29 mouse cellular contexts compared by ENCODE assay signal in genomic region chr1:21856399-21856798, GRCm38 (mm10).
DNase-seq lines count a peak whose midpoint lies in the region; ATAC-seq and TF ChIP-seq lines count a peak whose summit lies in the region.
"Had no signal": no experiment of that assay in that cellular context is flagged by ENCODE, and none has a peak within 500 bp of the region (broad histone marks: within the 10 kb centered on the region; RNA-seq: fewer than 3 reads in every experiment).

No protein-coding gene starts in this region.

- H3K9ac ChIP-seq in heart, embryonic 13.5 days: no peak overlapping the region
- H3K9ac ChIP-seq in heart, adult 2 months (ENCODE audit: low read depth, low read length): no peak overlapping the region
- no peak overlapping the region for H3K9ac ChIP-seq in CH12.LX (ENCODE audit: insufficient read depth, low read depth)
- H3K9ac ChIP-seq: embryonic facial prominence, embryonic 13.5 days; forebrain, embryonic 12.5 days; forebrain, embryonic 15.5 days; hindbrain, embryonic 14.5 days had no signal

- peaks cover 9% of the 10 kb centered on the region for H3K4me1 ChIP-seq in heart, embryonic 13.5 days
- no peaks in the 10 kb centered on the region; the same call in 1 of the 2 replicates for H3K4me1 ChIP-seq in heart, adult 2 months (ENCODE audit: control insufficient read depth, insufficient read depth, low read length)
- peaks cover 0 to 11% of the 10 kb centered on the region in 2 experiments; a peak in 2 of 4 replicates for H3K4me1 ChIP-seq in CH12.LX (ENCODE audit: control insufficient read depth in 1 of 2, insufficient read depth in 2 of 2)
- H3K4me1 ChIP-seq: embryonic facial prominence, embryonic 10.5 days; embryonic facial prominence, embryonic 13.5 days; forebrain, embryonic 12.5 days; forebrain, embryonic 15.5 days had no signal

- dilution Hi-C loops in CH12.LX (cut with MboI; ENCODE audit: extremely low pct_ligation_motif_present, extremely low pct_unique_long_range_greater_than_20kb, low sequenced_read_pairs): no loop called here

- no peaks in the 10 kb centered on the region for H3K36me3 ChIP-seq in heart, embryonic 13.5 days
- no peaks in the 10 kb centered on the region for H3K36me3 ChIP-seq in heart, adult 2 months (ENCODE audit: control insufficient read depth, insufficient read depth, low read length)
- peaks cover 0 to 7% of the 10 kb centered on the region in 2 experiments for H3K36me3 ChIP-seq in CH12.LX (replicated peaks in 1 of 2; ENCODE audit: control insufficient read depth in 1 of 2, insufficient read depth in 1 of 2, low read length in 1 of 2)
- H3K36me3 ChIP-seq: embryonic facial prominence, embryonic 10.5 days; embryonic facial prominence, embryonic 13.5 days; forebrain, embryonic 12.5 days; forebrain, embryonic 15.5 days; G1E had no signal

- TF ChIP-seq POLR2A in heart, adult 2 months (IDR thresholded peaks at IDR 0.05; ENCODE audit: insufficient read depth, low read depth, low read length): no peak
- TF ChIP-seq POLR2A in CH12.LX (IDR thresholded peaks at IDR 0.05; ENCODE audit: low read depth, low read length): no peak

- TF ChIP-seq CTCF in heart, adult 2 months (IDR thresholded peaks at IDR 0.05): no peak
- peak in 1 of 2 experiments; percentile 24; a peak in 1 of 4 replicates for TF ChIP-seq CTCF in CH12.LX (conservative IDR thresholded peaks at IDR 0.05 in 1 of 2, IDR thresholded peaks at IDR 0.05 in 1 of 2; ENCODE audit: low read depth in 2 of 2, low read length in 2 of 2)

- H3K4me2 ChIP-seq in heart, embryonic 13.5 days: no peak overlapping the region
- no peak overlapping the region; the same call in 1 of the 2 replicates for H3K4me2 ChIP-seq in CH12.LX (ENCODE audit: insufficient read depth, low read depth, poor library complexity, severe bottlenecking)
- H3K4me2 ChIP-seq: embryonic facial prominence, embryonic 13.5 days; forebrain, embryonic 12.5 days; forebrain, embryonic 15.5 days; hindbrain, embryonic 14.5 days had no signal

- WGBS in heart, embryonic 13.5 days: 52% methylated on average over 3 of the region's 3 CpGs
- WGBS in heart, adult 2 months: 57% methylated on average over 3 of the region's 3 CpGs

- no peak for ATAC-seq in heart, embryonic 13.5 days (ENCODE audit: extremely low read depth, insufficient number of reproducible peaks, low FRiP score, low TSS enrichment)
- peak; percentile 69 for ATAC-seq in megakaryocyte, adult 5-6 weeks (ENCODE audit: poor library complexity, severe bottlenecking)
- ATAC-seq: forebrain, embryonic 15.5 days; hindbrain, postnatal 0 days; inflammation-experienced regulatory T-cells, adult 6 months; intestine, embryonic 16.5 days; Patski had no signal

- no peak for DNase-seq in heart, adult 2 months
- DNase-seq in A20 (ENCODE audit: low read depth, low spot score): peak; percentile 23
- peak; percentile 40 for DNase-seq in CH12.LX (ENCODE audit: extremely low read depth)
- DNase-seq in layer of hippocampus, postnatal 10 days (ENCODE audit: low spot score in 2 of 2): no peak
- DNase-seq in lung, postnatal 4 days: no peak
- no peak for DNase-seq in frontal cortex, postnatal 36 days (ENCODE audit: low spot score in 2 of 2)
- DNase-seq: adrenal gland, postnatal 10 days; adrenal gland, postnatal 36 days; cerebellum, adult 18-20 months; cerebellum, adult 9-10 months; cerebellum, postnatal 36 days; gastrocnemius, postnatal 10 days; gastrocnemius, postnatal 36 days; heart, adult 11 months; heart, postnatal 14 days; kidney, adult 18-20 months had no signal

- no peak for TF ChIP-seq EP300 in heart, adult 2 months (IDR thresholded peaks at IDR 0.05; ENCODE audit: insufficient read depth, low read depth, low read length)
- TF ChIP-seq EP300 in CH12.LX (IDR thresholded peaks at IDR 0.05; ENCODE audit: low read length): peak; percentile 42; the same call in 1 of the 2 replicates

- in situ Hi-C loops in CH12.LX (cut with MboI; ENCODE audit: low pct_ligation_motif_present, low pct_unique_long_range_greater_than_20kb, low sequenced_read_pairs): no loop called here

- H3K9me3 ChIP-seq in heart, embryonic 13.5 days: no peaks in the 10 kb centered on the region
- no peaks in the 10 kb centered on the region for H3K9me3 ChIP-seq in CH12.LX (replicated peaks; ENCODE audit: low read length)
- H3K9me3 ChIP-seq: embryonic facial prominence, embryonic 10.5 days; embryonic facial prominence, embryonic 13.5 days; forebrain, embryonic 12.5 days; forebrain, embryonic 15.5 days; G1E had no signal

- no peaks in the 10 kb centered on the region for H3K27me3 ChIP-seq in heart, embryonic 13.5 days (replicated peaks)
- no peaks in the 10 kb centered on the region for H3K27me3 ChIP-seq in heart, adult 2 months (ENCODE audit: control insufficient read depth, insufficient read depth, low read length)
- H3K27me3 ChIP-seq in CH12.LX (replicated peaks): no peaks in the 10 kb centered on the region
- H3K27me3 ChIP-seq: embryonic facial prominence, embryonic 13.5 days; forebrain, embryonic 12.5 days; forebrain, embryonic 15.5 days had no signal

- H3K79me2 ChIP-seq in heart, adult 2 months (replicated peaks; ENCODE audit: control insufficient read depth, insufficient read depth, low read length): no peaks in the 10 kb centered on the region
- no peaks in the 10 kb centered on the region for H3K79me2 ChIP-seq in CH12.LX (replicated peaks; ENCODE audit: control insufficient read depth, extremely low read depth, insufficient read depth, poor library complexity, severe bottlenecking)

- no peak overlapping the region for H3K4me3 ChIP-seq in heart, embryonic 13.5 days
- H3K4me3 ChIP-seq in heart, adult 2 months: no peak overlapping the region
- H3K4me3 ChIP-seq in CH12.LX (replicated peaks in 1 of 3; ENCODE audit: low read depth in 2 of 3, low read length in 2 of 3, poor library complexity in 1 of 3): no peak overlapping the region
- H3K4me3 ChIP-seq: embryonic facial prominence, embryonic 10.5 days; embryonic facial prominence, embryonic 13.5 days; erythroblast, embryonic 14.5 days; forebrain, embryonic 12.5 days; forebrain, embryonic 15.5 days had no signal

- intact Hi-C loops in heart, adult 2 months (cut with DNase I): no loop called here

- H3K27ac ChIP-seq in heart, embryonic 13.5 days (replicated peaks): 0 out of 2 replicates have a peak overlapping the region, but pooled peaks have one; percentile 21
- no peak overlapping the region for H3K27ac ChIP-seq in heart, adult 2 months
- no peak overlapping the region for H3K27ac ChIP-seq in CH12.LX (ENCODE audit: insufficient read depth, low read depth)
- H3K27ac ChIP-seq: embryonic facial prominence, embryonic 10.5 days; embryonic facial prominence, embryonic 13.5 days; forebrain, embryonic 12.5 days; forebrain, embryonic 15.5 days; hindbrain, embryonic 14.5 days; hindbrain, postnatal 0 days had no signal

- no peak; the same call in none of the 2 replicates for TF ChIP-seq RAD21 in CH12.LX (IDR thresholded peaks at IDR 0.05; ENCODE audit: low read depth, low read length)

TF ChIP-seq in CH12.LX, 34 proteins besides CTCF, POLR2A, EP300 and RAD21:
- TF ChIP-seq ZKSCAN1 (IDR thresholded peaks at IDR 0.05; ENCODE audit: borderline replicate concordance, low read depth, low read length): no peak
- TF ChIP-seq MAX (IDR thresholded peaks at IDR 0.05; ENCODE audit: low read length): 0 out of 2 replicates have a peak, but pooled peaks have one; percentile 12
- no peak for TF ChIP-seq GABPA (IDR thresholded peaks at IDR 0.05; ENCODE audit: insufficient replicate concordance, low read depth, low read length)
- TF ChIP-seq SMC3 (IDR thresholded peaks at IDR 0.05; ENCODE audit: low read depth, low read length): peak; percentile 30
- TF ChIP-seq MYC (IDR thresholded peaks at IDR 0.05; ENCODE audit: low read depth, low read length): 0 out of 2 replicates have a peak, but pooled peaks have one; percentile 52
- peak; percentile 44; the same call in 1 of the 2 replicates for TF ChIP-seq IRF4 (IDR thresholded peaks at IDR 0.05; ENCODE audit: low read depth, low read length)
- TF ChIP-seq TCF12 (IDR thresholded peaks at IDR 0.05; ENCODE audit: low read depth, low read length): no peak

Comparison
In these comparisons a context has a peak if more than half of its experiments do, and no peak if none do; other contexts are left out.
1. DNase-seq: peak in A20 (single experiment) and CH12.LX (single experiment); none in heart, adult 2 months (0 of 2), layer of hippocampus, postnatal 10 days (0 of 2), lung, postnatal 4 days (0 of 2) and frontal cortex, postnatal 36 days (0 of 2).